Mouse (Mus musculus) embryo, embryonic 10 days (tissue): ENCODE data around the gene Trpv1.

ENCODE experiments used
- DNase-seq: peaks from one replicate; pipeline ENCODE4 v3.0.0-alpha.2; 2015; ENCODE audit warnings: low spot score

Trpv1 gene

GRCm38 (mm10) chr11:73233992-73234391 lies at the start of gene Trpv1:
Gene Trpv1, plus strand, starts transcription at chr11:73234292.
- no peak for DNase-seq

- no peak for DNase-seq
Measured at GRCm38 (mm10) chr11:73185872-73186615, 48.0 kb upstream of the Trpv1 start.

- DNase-seq = no peak
Measured at GRCm38 (mm10) chr11:73187231-73187630, 46.9 kb upstream of the Trpv1 start.

GRCm38 (mm10) chr11:73193047-73193446 lies 41.0 kb upstream of the Trpv1 start:
- DNase-seq = no peak

- no peak for DNase-seq
Measured at GRCm38 (mm10) chr11:73194444-73194843, 39.6 kb upstream of the Trpv1 start.

- DNase-seq = no peak
Measured at GRCm38 (mm10) chr11:73198190-73198589, 35.9 kb upstream of the Trpv1 start.

- peak; percentile 87 for DNase-seq
Measured at GRCm38 (mm10) chr11:73198603-73199229, 35.4 kb upstream of the Trpv1 start, which contains the start of gene Ctns. Gene Ctns, minus strand, starts transcription at chr11:73199042.

- peak; percentile 97 for DNase-seq
Measured at GRCm38 (mm10) chr11:73199230-73199712, 34.8 kb upstream of the Trpv1 start, which contains the start of gene Shpk. Gene Shpk, plus strand, starts transcription at chr11:73199460.

GRCm38 (mm10) chr11:73199879-73200278 lies 34.2 kb upstream of the Trpv1 start:
- no peak for DNase-seq

GRCm38 (mm10) chr11:73201021-73201420 lies 33.1 kb upstream of the Trpv1 start:
- no peak for DNase-seq

- peak; percentile 13 for DNase-seq
Measured at GRCm38 (mm10) chr11:73201597-73201996, 32.5 kb upstream of the Trpv1 start.

- DNase-seq = no peak
Measured at GRCm38 (mm10) chr11:73203895-73204294, 30.2 kb upstream of the Trpv1 start.

GRCm38 (mm10) chr11:73205194-73205593 lies 28.9 kb upstream of the Trpv1 start:
- no peak for DNase-seq

- DNase-seq = no peak
Measured at GRCm38 (mm10) chr11:73207621-73208020, 26.5 kb upstream of the Trpv1 start.

- DNase-seq = no peak
Measured at GRCm38 (mm10) chr11:73213956-73214355, 20.1 kb upstream of the Trpv1 start.

- no peak for DNase-seq
Measured at GRCm38 (mm10) chr11:73219671-73220070, 14.4 kb upstream of the Trpv1 start.

- no peak for DNase-seq
Measured at GRCm38 (mm10) chr11:73220651-73221050, 13.4 kb upstream of the Trpv1 start.

- DNase-seq = no peak
Measured at GRCm38 (mm10) chr11:73222846-73223245, 11.2 kb upstream of the Trpv1 start.

- DNase-seq = no peak
Measured at GRCm38 (mm10) chr11:73223966-73224365, 10.1 kb upstream of the Trpv1 start.

GRCm38 (mm10) chr11:73225856-73226255 lies 8.2 kb upstream of the Trpv1 start:
- no peak for DNase-seq

GRCm38 (mm10) chr11:73228881-73229280 lies 5.2 kb upstream of the Trpv1 start:
- DNase-seq = no peak

- no peak for DNase-seq
Measured at GRCm38 (mm10) chr11:73230081-73230480, 4.0 kb upstream of the Trpv1 start.

GRCm38 (mm10) chr11:73232513-73232912 lies 1.6 kb upstream of the Trpv1 start:
- DNase-seq = no peak
